19 mouse cellular contexts compared by ENCODE assay signal in genomic region chr4:156133943-156134605, GRCm38 (mm10). TPM values are rescaled to one million over a fixed set of nuclear protein-coding genes. Genes with fewer than 3 reads are reported as not detected.
DNase-seq lines count a peak whose midpoint lies in the region; ATAC-seq and TF ChIP-seq lines count a peak whose summit lies in the region.
"Had no signal": no experiment of that assay in that cellular context is flagged by ENCODE, and none has a peak within 500 bp of the region (broad histone marks: within the 10 kb centered on the region; RNA-seq: fewer than 3 reads in every experiment).

No protein-coding gene starts in this region.

- intact Hi-C loops in left cerebral cortex, postnatal 36 days (cut with DNase I) = no loop called here

- no peaks in the 10 kb centered on the region for H3K9me3 ChIP-seq in intestine, postnatal 0 days (ENCODE audit: control insufficient read depth)
- no peaks in the 10 kb centered on the region; the same call in 1 of the 2 replicates for H3K9me3 ChIP-seq in limb, embryonic 10.5 days (replicated peaks)
- H3K9me3 ChIP-seq: forebrain, embryonic 12.5 days; liver, embryonic 15.5 days; neural tube, embryonic 13.5 days had no signal

- H3K36me3 ChIP-seq in intestine, postnatal 0 days (ENCODE audit: control insufficient read depth, insufficient read depth) = no peaks in the 10 kb centered on the region
- no peaks in the 10 kb centered on the region for H3K36me3 ChIP-seq in limb, embryonic 10.5 days
- H3K36me3 ChIP-seq: embryonic facial prominence, embryonic 12.5 days; forebrain, embryonic 12.5 days; heart, embryonic 13.5 days; liver, embryonic 15.5 days; neural tube, embryonic 13.5 days had no signal

- H3K9ac ChIP-seq in intestine, postnatal 0 days (ENCODE audit: low read depth, low read length) = no peak overlapping the region; the same call in 1 of the 2 replicates
- H3K9ac ChIP-seq: embryonic facial prominence, embryonic 12.5 days; forebrain, embryonic 12.5 days; heart, embryonic 13.5 days; liver, embryonic 15.5 days; neural tube, embryonic 13.5 days had no signal

- DNase-seq in lung, postnatal 36 days = peak; percentile 22
- no peak for DNase-seq in lung, postnatal 25 days (ENCODE audit: low spot score)
- DNase-seq in R1 (ENCODE audit: low read depth, low spot score) = peak; percentile 41
- DNase-seq in limb, embryonic 10.5 days (ENCODE audit: low spot score) = no peak
- DNase-seq in embryo, embryonic 11 days = no peak
- no peak for DNase-seq in left cerebral cortex, postnatal 36 days (ENCODE audit: low spot score in 2 of 2)
- DNase-seq in cerebellum, adult 9-11 months = no peak
- DNase-seq: cerebellum, adult 18-20 months; gastrocnemius, postnatal 10 days; left cerebral cortex, postnatal 4 days; lung, postnatal 4 days; retina, postnatal 1 day had no signal

- no peak overlapping the region for H3K4me3 ChIP-seq in intestine, postnatal 0 days (ENCODE audit: low read depth, low read length)
- H3K4me3 ChIP-seq in limb, embryonic 10.5 days = no peak overlapping the region
- H3K4me3 ChIP-seq: embryonic facial prominence, embryonic 12.5 days; forebrain, embryonic 12.5 days; heart, embryonic 13.5 days; liver, embryonic 15.5 days; neural tube, embryonic 13.5 days had no signal

- peak; percentile 81 for ATAC-seq in intestine, postnatal 0 days
- ATAC-seq: hindbrain, embryonic 16.5 days had no signal

- no peak overlapping the region for H3K4me2 ChIP-seq in intestine, postnatal 0 days (replicated peaks; ENCODE audit: low read depth)
- H3K4me2 ChIP-seq: embryonic facial prominence, embryonic 12.5 days; forebrain, embryonic 12.5 days; heart, embryonic 13.5 days; liver, embryonic 15.5 days; neural tube, embryonic 13.5 days had no signal

- 61% methylated on average over 12 of the region's 12 CpGs for WGBS in intestine, postnatal 0 days
- WGBS in limb, embryonic 10.5 days = 85% methylated on average over 12 of the region's 12 CpGs

- H3K27me3 ChIP-seq in intestine, postnatal 0 days (replicated peaks; ENCODE audit: control insufficient read depth, insufficient read depth, low read length) = no peaks in the 10 kb centered on the region
- no peaks in the 10 kb centered on the region for H3K27me3 ChIP-seq in limb, embryonic 10.5 days (ENCODE audit: low read depth, poor library complexity, severe bottlenecking)
- H3K27me3 ChIP-seq: embryonic facial prominence, embryonic 12.5 days; forebrain, embryonic 12.5 days; heart, embryonic 13.5 days; liver, embryonic 15.5 days; neural tube, embryonic 13.5 days had no signal

- no peak for TF ChIP-seq CTCF in intestine, postnatal 0 days (IDR thresholded peaks at IDR 0.05; ENCODE audit: low read depth)

- H3K4me1 ChIP-seq in intestine, postnatal 0 days (replicated peaks; ENCODE audit: control insufficient read depth, insufficient read depth, low read length) = no peaks in the 10 kb centered on the region
- H3K4me1 ChIP-seq in limb, embryonic 10.5 days = peaks cover 6% of the 10 kb centered on the region; the same call in 1 of the 2 replicates
- H3K4me1 ChIP-seq: embryonic facial prominence, embryonic 12.5 days; heart, embryonic 13.5 days; neural tube, embryonic 13.5 days had no signal

- H3K27ac ChIP-seq in intestine, postnatal 0 days (ENCODE audit: low read depth, low read length) = no peak overlapping the region
- peak overlapping the region; percentile 54; the same call in 1 of the 2 replicates for H3K27ac ChIP-seq in limb, embryonic 10.5 days
- H3K27ac ChIP-seq: embryonic facial prominence, embryonic 12.5 days; forebrain, embryonic 12.5 days; heart, embryonic 13.5 days; liver, embryonic 15.5 days; neural tube, embryonic 13.5 days had no signal

RNA-seq across cellular contexts. Expression of gene Rnf223, which starts 3.8 kb away (rescaled TPM):
- not detected in 2 replicates for polyA plus RNA-seq in intestine, postnatal 0 days (2015; fragmentation: Nextera tagmentation; extraction: Ambion mirVana)
- polyA plus RNA-seq in limb, embryonic 10.5 days (2016; fragmentation: Nextera tagmentation; extraction: Ambion mirVana) = 0.77 and 0.96 TPM in 2 replicates
- total RNA-seq in left cerebral cortex, postnatal 36 days (2021) = 1 to 10 TPM in 1 of 2 experiments, under 1 TPM in 1; 0.84 to 1.1 TPM

RNA-seq across cellular contexts. Expression of gene 9430015G10Rik, which starts 24.3 kb away (rescaled TPM):
- polyA plus RNA-seq in intestine, postnatal 0 days (2015; fragmentation: Nextera tagmentation; extraction: Ambion mirVana) = 3.4 and 3.5 TPM in 2 replicates
- polyA plus RNA-seq in limb, embryonic 10.5 days (2016; fragmentation: Nextera tagmentation; extraction: Ambion mirVana) = 76.0 and 78.5 TPM in 2 replicates
- 10 to 100 TPM; 27.0 to 35.8 TPM for total RNA-seq in left cerebral cortex, postnatal 36 days (2021)

Comparison
In these comparisons a context has a peak if more than half of its experiments do, and no peak if none do; other contexts are left out.
1. DNase-seq: peak in lung, postnatal 36 days (single experiment) and R1 (single experiment); none in lung, postnatal 25 days (single experiment), limb, embryonic 10.5 days (single experiment), embryo, embryonic 11 days (single experiment), left cerebral cortex, postnatal 36 days (0 of 2) and cerebellum, adult 9-11 months (single experiment).
2. RNA of gene 9430015G10Rik, which starts 24.3 kb away (polyA plus RNA-seq): 76.0 to 78.5 TPM in limb, embryonic 10.5 days; 3.4 to 3.5 TPM in intestine, postnatal 0 days; every median in the first group is over 10 times any median in the second.